Mouse (Mus musculus): ENCODE data around the gene Ranbp3l. TPM values are rescaled to one million over a fixed set of nuclear protein-coding genes. Genes with fewer than 3 reads are reported as not detected.

Ranbp3l gene
- polyA plus RNA-seq, 1 experiment = not detected

DNA sequence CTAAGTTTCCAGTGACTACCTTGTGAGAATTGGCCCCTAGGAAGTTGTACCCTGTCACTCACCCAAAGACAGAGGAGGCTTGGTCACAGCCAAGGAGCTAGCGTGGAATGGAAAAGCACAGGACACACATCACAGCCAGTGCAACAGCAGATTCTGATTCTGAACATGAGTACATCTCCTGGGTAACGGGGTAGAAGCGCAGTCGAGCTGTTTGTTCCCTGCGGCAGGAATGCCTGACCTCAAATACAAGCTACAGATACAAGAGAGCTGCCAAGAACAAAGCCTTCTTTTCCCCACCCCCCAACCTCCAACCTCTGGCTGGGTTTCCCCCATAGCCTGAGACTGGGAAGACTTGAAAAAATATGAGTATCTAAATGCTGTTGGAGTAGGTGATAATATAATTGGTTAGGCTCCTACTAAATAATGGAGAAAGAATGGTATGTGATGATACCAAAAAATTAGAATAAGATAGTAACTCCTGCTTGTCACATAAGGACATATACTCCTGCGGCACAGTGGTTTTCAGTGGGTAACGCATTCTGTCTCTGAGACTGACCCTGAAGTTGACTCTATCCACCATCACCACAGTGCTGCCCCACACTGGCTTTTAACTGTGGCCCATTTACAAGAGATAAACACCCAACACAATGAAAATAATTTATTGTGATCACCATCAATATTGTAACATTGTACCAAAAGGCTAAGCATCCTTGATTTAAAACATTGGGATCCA, 93.6 kb downstream of the Ranbp3l start:
- H3K4me1 ChIP-seq (ENCODE audit: control insufficient read depth, insufficient read depth, low read length) = no peaks in the 10 kb centered on the region
- H3K4me3 ChIP-seq (ENCODE audit: insufficient read depth, low read length) = no peak overlapping the region
- H3K27ac ChIP-seq (ENCODE audit: insufficient read depth, low read length) = no peak overlapping the region
- TF ChIP-seq CTCF (IDR thresholded peaks at IDR 0.05; ENCODE audit: borderline replicate concordance, insufficient read depth, low read length) (no peak), POLR2A (IDR thresholded peaks at IDR 0.05; ENCODE audit: low read depth, low read length) (no peak)

DNA sequence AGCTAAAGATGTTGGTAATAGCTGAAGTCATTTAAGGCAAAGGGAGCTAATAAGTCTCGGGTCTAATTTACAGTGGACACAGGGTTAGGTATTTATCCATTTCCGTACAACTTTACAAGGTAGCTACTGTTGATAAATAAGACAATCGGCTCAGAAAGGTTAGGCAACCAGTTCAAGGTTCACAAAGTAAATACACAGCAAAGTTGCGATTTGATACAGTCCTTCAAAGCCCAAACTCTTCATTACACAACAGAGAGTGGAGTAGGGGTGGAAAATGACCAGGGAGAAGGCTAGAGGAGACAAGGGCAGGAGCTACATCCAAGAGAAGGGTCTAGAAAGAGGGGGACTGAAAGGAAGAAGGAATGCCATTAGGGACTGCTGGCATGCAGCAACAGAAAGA, 101.1 kb downstream of the Ranbp3l start:
- Histone ChIP-seq H3K4me3 (ENCODE audit: insufficient read depth, low read length) (no peak overlapping the region), H3K27ac (ENCODE audit: insufficient read depth, low read length) (no peak overlapping the region), H3K4me1 (ENCODE audit: control insufficient read depth, insufficient read depth, low read length) (no peaks in the 10 kb centered on the region)
- TF ChIP-seq POLR2A (IDR thresholded peaks at IDR 0.05; ENCODE audit: low read depth, low read length) = no peak
- TF ChIP-seq CTCF (IDR thresholded peaks at IDR 0.05; ENCODE audit: borderline replicate concordance, insufficient read depth, low read length) = no peak

DNA sequence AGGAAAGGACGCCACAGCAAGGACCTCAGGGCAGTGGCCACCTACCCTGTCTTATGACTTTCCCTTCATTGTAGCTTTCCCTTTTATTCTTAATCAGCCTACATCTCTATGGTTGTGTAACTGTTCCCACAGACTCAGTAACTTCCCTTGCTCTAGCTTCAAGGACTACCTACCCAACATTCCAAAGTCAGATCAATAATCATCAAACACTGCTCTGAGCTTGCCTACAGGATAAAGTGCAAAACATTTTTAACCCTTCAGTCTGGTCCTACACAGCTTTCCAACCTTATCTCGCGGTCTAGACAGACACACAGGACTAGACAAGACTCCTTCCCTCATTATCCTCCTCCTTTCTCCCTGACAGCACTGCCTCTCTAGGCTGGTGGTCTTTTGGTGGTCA, 102.6 kb downstream of the Ranbp3l start:
- H3K4me3 ChIP-seq (ENCODE audit: insufficient read depth, low read length) = peak overlapping the region; percentile 91
- peaks cover 3% of the 10 kb centered on the region; the same call in 1 of the 2 replicates for H3K4me1 ChIP-seq (ENCODE audit: control insufficient read depth, insufficient read depth, low read length)
- TF ChIP-seq CTCF (IDR thresholded peaks at IDR 0.05; ENCODE audit: borderline replicate concordance, insufficient read depth, low read length) = no peak
- no peak for TF ChIP-seq POLR2A (IDR thresholded peaks at IDR 0.05; ENCODE audit: low read depth, low read length)
- peak overlapping the region; percentile 60; the same call in 1 of the 2 replicates for H3K27ac ChIP-seq (ENCODE audit: insufficient read depth, low read length)

DNA sequence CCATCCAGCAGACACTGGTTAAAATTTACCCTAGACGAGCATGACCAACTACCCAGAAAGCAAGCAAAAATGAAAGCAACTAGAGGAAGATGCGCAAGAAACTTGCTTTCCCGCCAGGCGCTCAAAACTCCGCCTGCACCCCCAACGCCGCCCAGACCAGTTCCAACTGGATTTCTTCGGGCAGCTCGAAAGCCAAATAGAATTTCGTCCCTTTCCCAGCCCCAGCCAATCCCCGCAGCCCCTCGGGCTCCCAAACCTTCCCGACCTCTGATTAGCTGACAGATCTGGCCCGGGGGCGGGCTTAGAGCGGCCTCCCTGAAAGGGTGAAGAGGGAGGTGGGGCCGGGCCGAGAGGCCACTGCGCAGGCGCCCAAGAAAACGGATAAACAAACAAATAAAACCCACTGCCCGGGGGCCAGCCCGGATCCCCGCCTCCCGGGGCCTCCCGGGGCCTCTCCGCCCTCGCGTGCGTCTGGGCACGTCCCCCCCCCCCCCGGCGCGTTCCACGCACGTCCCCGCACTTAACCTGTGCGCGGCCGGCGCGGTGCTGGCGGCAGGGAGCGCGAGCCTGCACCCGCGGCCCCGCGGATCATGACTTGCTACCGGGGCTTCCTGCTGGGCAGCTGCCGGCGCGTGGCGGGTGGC, 103.3 kb downstream of the Ranbp3l start, which contains the start of gene Nadk2:
Gene Nadk2, plus strand, starts transcription at position 349 of the 644 bp plus-strand sequence.
- Histone ChIP-seq H3K4me3 (ENCODE audit: insufficient read depth, low read length) (peak within 1 kb of the TSS; percentile 91), H3K4me1 (ENCODE audit: control insufficient read depth, insufficient read depth, low read length) (peaks cover 6% of the 10 kb centered on the region), H3K27ac (ENCODE audit: insufficient read depth, low read length) (peak within 1 kb of the TSS; percentile 60; the same call in 1 of the 2 replicates)
- no peak for TF ChIP-seq CTCF (IDR thresholded peaks at IDR 0.05; ENCODE audit: borderline replicate concordance, insufficient read depth, low read length)
- peak; percentile 52 for TF ChIP-seq POLR2A (IDR thresholded peaks at IDR 0.05; ENCODE audit: low read depth, low read length)

DNA sequence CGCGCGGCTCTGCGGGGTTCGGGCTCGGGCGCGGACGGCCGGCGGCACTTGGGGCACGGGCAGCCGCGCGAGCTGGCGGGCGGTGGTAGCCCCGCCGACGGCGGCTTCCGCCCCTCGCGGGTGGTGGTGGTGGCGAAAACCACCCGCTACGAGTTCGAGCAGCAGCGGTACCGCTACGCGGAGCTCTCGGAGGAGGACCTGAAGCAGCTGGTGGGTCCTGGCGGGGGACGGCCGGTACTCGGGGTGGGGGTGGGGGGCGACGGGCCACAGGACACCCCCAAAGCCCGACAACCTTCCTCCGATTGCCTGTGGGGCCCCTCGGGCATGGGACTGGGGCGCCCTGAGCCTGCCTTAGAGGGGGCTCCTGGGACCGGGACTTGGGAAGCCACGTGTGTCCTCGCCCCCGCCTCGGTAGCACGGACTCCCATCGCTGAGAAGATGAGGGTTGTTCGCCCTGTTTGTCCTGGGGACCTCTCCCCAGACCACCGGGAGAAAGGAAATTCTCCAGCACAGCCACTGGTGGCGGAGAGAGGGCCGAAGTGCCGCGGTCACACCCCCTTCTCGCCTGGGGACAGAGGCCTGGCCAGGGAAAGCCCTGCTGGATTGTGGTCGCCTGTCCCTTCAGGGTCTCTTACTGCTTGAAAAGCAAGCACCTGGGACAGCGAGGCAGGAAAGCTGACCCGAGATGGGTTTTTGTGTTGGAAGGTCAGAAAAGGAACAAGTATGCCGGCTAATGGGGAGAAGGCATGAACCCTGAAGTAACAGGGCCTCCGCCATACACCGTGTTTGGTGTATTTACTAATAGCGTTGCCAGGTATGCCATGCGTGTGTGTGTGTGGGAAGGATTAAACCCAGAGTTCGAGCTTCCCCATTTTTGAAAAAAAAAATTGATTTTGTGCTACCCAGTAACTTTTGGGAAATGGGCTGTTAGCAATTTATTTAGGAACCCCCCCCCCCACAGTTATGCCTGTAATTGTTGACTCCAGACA, 104.1 kb downstream of the Ranbp3l start:
- Histone ChIP-seq H3K4me1 (ENCODE audit: control insufficient read depth, insufficient read depth, low read length) (peaks cover 6% of the 10 kb centered on the region), H3K4me3 (ENCODE audit: insufficient read depth, low read length) (peak overlapping the region; percentile 61), H3K27ac (ENCODE audit: insufficient read depth, low read length) (no peak overlapping the region)
- TF ChIP-seq CTCF (IDR thresholded peaks at IDR 0.05; ENCODE audit: borderline replicate concordance, insufficient read depth, low read length) = no peak
- TF ChIP-seq POLR2A (IDR thresholded peaks at IDR 0.05; ENCODE audit: low read depth, low read length) = no peak

DNA sequence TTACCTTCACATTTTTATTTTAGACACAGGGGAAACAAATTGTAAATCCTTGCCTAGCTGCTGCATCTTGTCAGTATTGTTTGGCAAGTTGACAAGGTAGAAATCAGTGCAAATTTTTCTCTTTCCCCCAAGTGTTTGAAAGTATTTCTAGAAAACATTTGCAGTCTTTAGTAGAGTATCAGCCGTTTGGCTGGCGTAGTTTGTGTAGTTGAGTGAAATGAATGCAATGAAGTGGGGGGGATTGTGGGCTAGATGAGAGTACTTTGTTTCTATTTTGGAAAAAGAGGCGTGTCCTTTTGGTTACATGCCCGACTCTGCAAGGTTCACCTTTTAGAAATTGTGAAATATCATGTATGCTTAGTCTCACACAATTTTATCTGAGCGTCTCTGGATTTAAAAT, 104.9 kb downstream of the Ranbp3l start:
- TF ChIP-seq CTCF (IDR thresholded peaks at IDR 0.05; ENCODE audit: borderline replicate concordance, insufficient read depth, low read length) = no peak
- Histone ChIP-seq H3K27ac (ENCODE audit: insufficient read depth, low read length) (no peak overlapping the region), H3K4me3 (ENCODE audit: insufficient read depth, low read length) (peak overlapping the region; percentile 61; the same call in 1 of the 2 replicates), H3K4me1 (ENCODE audit: control insufficient read depth, insufficient read depth, low read length) (peaks cover 6% of the 10 kb centered on the region)

DNA sequence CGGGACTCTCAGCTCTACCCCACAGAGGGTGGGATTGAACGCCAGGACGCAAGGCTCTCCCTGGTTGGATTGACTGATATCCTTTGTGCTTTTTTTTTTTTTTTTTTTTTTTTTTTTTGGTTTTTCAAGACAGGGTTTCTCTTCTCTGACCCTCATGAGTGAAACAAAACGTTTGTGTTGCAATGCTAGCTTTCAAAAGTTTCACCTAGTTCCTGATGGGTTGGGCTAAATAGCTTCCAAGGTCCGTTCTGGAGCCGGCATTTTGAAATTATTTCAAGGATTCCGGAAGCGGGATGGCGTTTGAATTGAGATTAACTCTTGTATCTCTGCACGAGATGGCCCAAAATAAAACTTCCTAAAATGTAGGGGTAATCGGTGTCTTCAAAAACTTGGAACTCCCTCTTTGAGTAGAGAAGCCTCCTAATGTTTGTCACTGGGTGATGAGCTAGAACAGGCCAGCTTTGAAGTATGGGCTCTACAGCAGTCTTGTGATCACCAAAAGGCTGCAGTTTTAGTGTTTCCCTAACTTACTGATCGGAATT, 105.4 kb downstream of the Ranbp3l start:
- Histone ChIP-seq H3K4me3 (ENCODE audit: insufficient read depth, low read length) (no peak overlapping the region), H3K4me1 (ENCODE audit: control insufficient read depth, insufficient read depth, low read length) (peaks cover 6% of the 10 kb centered on the region), H3K27ac (ENCODE audit: insufficient read depth, low read length) (no peak overlapping the region)
- no peak for TF ChIP-seq CTCF (IDR thresholded peaks at IDR 0.05; ENCODE audit: borderline replicate concordance, insufficient read depth, low read length)
- TF ChIP-seq POLR2A (IDR thresholded peaks at IDR 0.05; ENCODE audit: low read depth, low read length) = no peak

DNA sequence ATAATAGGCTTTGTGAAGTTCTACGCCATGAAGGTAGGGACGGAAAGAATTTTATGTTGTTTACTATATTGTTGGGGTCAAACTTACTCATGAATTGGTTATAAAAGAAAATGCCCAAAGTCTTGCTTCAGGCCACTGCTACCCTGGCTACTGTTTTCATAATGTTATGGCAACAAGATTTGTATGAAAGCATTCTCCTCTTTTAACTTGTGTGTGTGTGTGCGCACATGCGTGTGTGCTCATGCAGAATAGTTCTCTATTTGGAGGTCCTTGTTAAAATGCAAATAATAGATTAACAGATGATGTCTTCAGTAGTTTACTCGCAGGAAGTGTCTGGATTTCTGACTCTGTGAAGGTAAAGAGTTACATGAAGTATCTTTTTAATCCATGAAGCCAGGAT, 105.9 kb downstream of the Ranbp3l start:
- Histone ChIP-seq H3K4me3 (ENCODE audit: insufficient read depth, low read length) (no peak overlapping the region), H3K27ac (ENCODE audit: insufficient read depth, low read length) (no peak overlapping the region), H3K4me1 (ENCODE audit: control insufficient read depth, insufficient read depth, low read length) (peaks cover 6% of the 10 kb centered on the region)
- TF ChIP-seq POLR2A (IDR thresholded peaks at IDR 0.05; ENCODE audit: low read depth, low read length) = no peak
- no peak for TF ChIP-seq CTCF (IDR thresholded peaks at IDR 0.05; ENCODE audit: borderline replicate concordance, insufficient read depth, low read length)

GRCm38 (mm10) chr15:9074139-9074538, 106.4 kb downstream of the Ranbp3l start:
- Histone ChIP-seq H3K4me1 (ENCODE audit: control insufficient read depth, insufficient read depth, low read length) (peaks cover 6% of the 10 kb centered on the region), H3K4me3 (ENCODE audit: insufficient read depth, low read length) (no peak overlapping the region), H3K27ac (ENCODE audit: insufficient read depth, low read length) (no peak overlapping the region)
- no peak for TF ChIP-seq POLR2A (IDR thresholded peaks at IDR 0.05; ENCODE audit: low read depth, low read length)
- no peak for TF ChIP-seq CTCF (IDR thresholded peaks at IDR 0.05; ENCODE audit: borderline replicate concordance, insufficient read depth, low read length)
